Mouse (Mus musculus): ENCODE measurements at regions not wholly inside any gene's neighbourhood (a gene's known extent, or its start where the extent isn't known, plus 50 kb on each side); places are given as distances from the start of the nearest gene placed in this dataset.

GRCm38 (mm10) chr2:137729207-137729606, 527.2 kb upstream of the Btbd3 start:
- TF ChIP-seq CTCF (IDR thresholded peaks at IDR 0.05; ENCODE audit: low read depth) (no peak), EP300 (IDR thresholded peaks at IDR 0.05; ENCODE audit: low read depth) (no peak)

Measured in liver, embryonic 14.5 days (tissue).